Mouse (Mus musculus): ENCODE measurements around the gene Slc6a6.

Gene Slc6a6

GRCm38 (mm10) chr6:91700823-91701621, 17.2 kb downstream of the Slc6a6 start:
- no peak for DNase-seq (ENCODE audit: low spot score)

GRCm38 (mm10) chr6:91703459-91703858, 19.6 kb downstream of the Slc6a6 start:
- no peak for DNase-seq (ENCODE audit: low spot score)

GRCm38 (mm10) chr6:91704446-91704845, 20.6 kb downstream of the Slc6a6 start:
- no peak for DNase-seq (ENCODE audit: low spot score)

GRCm38 (mm10) chr6:91705651-91706050, 21.8 kb downstream of the Slc6a6 start:
- DNase-seq (ENCODE audit: low spot score): no peak

- no peak for DNase-seq (ENCODE audit: low spot score)
Observed at GRCm38 (mm10) chr6:91706072-91706776, 22.4 kb downstream of the Slc6a6 start.

GRCm38 (mm10) chr6:91707276-91707885, 23.5 kb downstream of the Slc6a6 start:
- no peak for DNase-seq (ENCODE audit: low spot score)

- no peak for DNase-seq (ENCODE audit: low spot score)
Observed at GRCm38 (mm10) chr6:91707886-91708564, 24.2 kb downstream of the Slc6a6 start.

GRCm38 (mm10) chr6:91708919-91709318, 25.1 kb downstream of the Slc6a6 start:
- no peak for DNase-seq (ENCODE audit: low spot score)

- DNase-seq (ENCODE audit: low spot score): no peak
Observed at GRCm38 (mm10) chr6:91710345-91710930, 26.6 kb downstream of the Slc6a6 start.

- DNase-seq (ENCODE audit: low spot score): no peak
Observed at GRCm38 (mm10) chr6:91712097-91712854, 28.4 kb downstream of the Slc6a6 start.

GRCm38 (mm10) chr6:91712855-91713331, 29.0 kb downstream of the Slc6a6 start:
- DNase-seq (ENCODE audit: low spot score): no peak

GRCm38 (mm10) chr6:91713370-91713896, 29.6 kb downstream of the Slc6a6 start:
- no peak for DNase-seq (ENCODE audit: low spot score)

GRCm38 (mm10) chr6:91715023-91715422, 31.2 kb downstream of the Slc6a6 start:
- DNase-seq (ENCODE audit: low spot score): no peak

- DNase-seq (ENCODE audit: low spot score): no peak
Observed at GRCm38 (mm10) chr6:91715988-91716810, 32.3 kb downstream of the Slc6a6 start.

GRCm38 (mm10) chr6:91718067-91718466, 34.2 kb downstream of the Slc6a6 start:
- no peak for DNase-seq (ENCODE audit: low spot score)

GRCm38 (mm10) chr6:91718603-91719002, 34.8 kb downstream of the Slc6a6 start:
- no peak for DNase-seq (ENCODE audit: low spot score)

- no peak for DNase-seq (ENCODE audit: low spot score)
Observed at GRCm38 (mm10) chr6:91719042-91719747, 35.3 kb downstream of the Slc6a6 start.

GRCm38 (mm10) chr6:91719865-91720533, 36.1 kb downstream of the Slc6a6 start:
- DNase-seq (ENCODE audit: low spot score): no peak
